Mouse (Mus musculus) ZHBTc4 (cell line): ENCODE data around the gene Smim6.

ENCODE experiments used
- DNase-seq: peaks from one replicate; pipeline ENCODE4 v3.0.0-alpha.2; 2011; ENCODE audit warnings: low read depth, low spot score

The Smim6 gene

DNA sequence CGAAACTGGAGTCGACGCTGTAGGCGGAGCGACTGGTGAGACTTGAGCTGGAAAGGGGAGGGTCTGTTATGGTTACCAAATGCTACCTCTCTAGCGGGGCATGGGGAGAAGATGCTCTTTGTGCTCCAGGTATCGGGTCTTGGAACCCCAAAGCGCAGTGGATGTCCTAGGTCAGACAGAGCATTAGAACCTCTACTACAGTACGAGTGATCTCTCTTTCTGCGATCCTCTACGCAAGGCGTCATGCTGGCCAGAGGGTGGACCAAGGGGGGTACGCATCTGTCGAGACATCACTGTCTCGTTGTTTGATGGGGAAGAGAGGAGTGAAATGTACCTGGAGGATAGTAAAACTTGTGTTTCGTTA is 21.9 kb downstream of the Smim6 start:
- no peak for DNase-seq

DNA sequence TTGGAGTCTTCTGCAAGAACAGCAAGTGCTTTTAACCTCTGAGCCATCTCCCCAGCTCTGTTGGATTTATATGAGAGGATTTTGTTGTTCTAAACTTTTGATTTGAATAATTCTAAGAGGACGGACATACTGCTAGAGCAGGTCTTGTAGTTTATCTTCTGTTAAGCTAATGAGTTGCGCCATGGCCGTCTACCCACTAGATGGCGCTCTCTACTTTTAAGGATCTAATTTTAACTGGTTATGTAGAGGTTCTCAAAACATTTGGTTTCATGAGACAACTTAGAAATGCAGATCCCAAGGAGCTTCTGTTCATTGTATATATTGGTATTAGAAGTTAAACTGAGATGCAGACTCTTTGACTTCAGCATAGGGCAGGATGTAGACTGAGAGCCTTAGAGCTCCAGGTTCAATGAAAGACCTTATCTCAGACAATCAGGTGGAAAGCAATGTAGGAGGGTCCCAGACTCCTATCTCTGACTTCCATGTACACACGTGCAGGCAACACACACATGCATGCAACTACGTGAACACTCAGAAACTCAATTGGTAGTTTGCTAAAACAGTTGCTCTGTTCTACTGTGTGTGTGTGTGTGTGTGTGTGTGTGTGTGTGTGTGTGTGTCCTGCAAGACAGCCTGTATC is 28.0 kb downstream of the Smim6 start:
- peak; percentile 85 for DNase-seq

DNA sequence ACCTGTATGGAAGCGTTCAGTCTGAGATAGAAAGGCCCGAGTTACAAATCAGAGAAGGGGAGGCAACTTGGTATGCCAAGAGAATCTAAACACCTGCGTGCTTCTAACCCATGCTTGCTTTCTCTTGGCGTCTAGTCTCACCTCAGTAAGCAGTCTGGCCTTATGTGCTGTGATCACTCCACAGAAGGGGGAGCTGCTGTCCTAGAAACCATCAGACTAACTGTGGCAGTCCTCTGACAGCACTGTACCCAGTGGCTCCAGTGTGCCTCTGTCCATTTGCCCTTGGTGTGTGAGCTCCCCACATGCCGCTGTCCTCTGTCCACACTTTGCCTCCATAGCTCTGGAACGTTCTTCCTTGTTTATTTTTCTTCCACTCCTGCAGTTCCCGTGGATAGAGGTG is 30.2 kb downstream of the Smim6 start:
- no peak for DNase-seq

DNA sequence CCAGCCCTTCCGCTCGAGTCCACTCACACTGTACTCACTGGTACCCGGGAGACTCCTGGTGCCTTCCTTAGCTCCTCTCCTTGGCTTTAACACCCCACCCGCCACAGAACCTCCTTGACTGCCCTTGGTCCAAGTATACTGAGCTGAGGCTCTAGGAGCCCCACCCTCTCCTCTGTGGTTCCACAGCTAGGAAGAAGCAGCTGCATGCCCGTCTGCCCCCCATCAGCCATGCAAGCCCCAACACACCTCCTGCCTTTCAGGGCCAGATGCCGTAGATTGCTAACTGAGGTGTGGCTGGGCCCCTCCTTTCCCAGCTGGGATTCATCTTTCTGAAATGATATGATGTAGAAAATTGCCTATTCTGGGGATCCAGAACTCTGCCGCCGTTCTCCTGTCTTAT is 33.4 kb downstream of the Smim6 start:
- peak; percentile 85 for DNase-seq

DNA sequence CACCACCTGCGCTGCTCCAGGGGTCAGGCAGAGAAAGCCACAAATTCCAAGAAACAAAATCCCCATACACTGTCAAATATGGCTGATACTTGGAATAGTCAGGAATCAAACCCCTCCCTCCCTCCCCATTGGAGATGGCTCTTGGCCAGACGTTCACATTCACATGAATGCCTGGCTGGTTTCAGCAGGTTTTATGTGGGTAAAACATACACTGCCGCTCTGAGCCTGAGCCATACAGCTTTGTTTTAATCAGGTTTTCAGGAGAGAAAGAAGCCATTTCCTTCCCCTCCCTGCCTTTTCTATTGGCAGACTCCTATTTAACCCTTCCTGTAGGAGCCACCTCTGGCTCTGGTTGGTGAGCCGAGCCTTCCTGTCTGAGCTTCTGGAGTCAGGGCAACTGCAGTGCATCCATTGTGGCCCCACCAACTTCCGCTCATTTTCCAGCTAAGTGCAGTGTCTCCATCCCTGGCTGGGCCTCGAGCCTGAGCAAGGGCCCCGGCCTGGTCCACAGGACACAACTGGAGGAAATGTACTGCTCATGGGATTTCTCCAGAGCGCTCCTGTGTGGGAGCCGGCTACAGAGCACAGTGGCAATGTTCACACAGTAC is 34.5 kb downstream of the Smim6 start:
- DNase-seq: peak; percentile 87

DNA sequence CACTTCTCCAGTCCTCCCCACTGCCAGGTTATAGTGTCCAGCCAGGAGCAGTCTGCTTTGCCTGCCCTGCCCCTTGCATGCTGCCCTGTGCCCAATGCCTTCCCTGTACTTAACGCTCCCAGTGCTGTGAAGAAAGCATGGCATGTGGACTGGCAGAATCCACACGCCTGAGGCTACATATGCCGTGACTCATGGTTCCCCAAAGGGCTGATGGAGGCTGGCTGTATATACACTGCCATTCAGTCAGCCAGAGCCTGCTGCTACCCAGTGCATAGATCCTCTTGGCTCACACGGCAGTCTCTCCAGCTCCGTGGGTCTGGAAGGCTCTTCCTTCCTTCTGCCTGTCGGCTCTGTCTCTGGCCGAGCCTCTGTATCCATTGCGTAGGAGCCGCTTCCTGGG is 36.5 kb downstream of the Smim6 start:
- no peak for DNase-seq

DNA sequence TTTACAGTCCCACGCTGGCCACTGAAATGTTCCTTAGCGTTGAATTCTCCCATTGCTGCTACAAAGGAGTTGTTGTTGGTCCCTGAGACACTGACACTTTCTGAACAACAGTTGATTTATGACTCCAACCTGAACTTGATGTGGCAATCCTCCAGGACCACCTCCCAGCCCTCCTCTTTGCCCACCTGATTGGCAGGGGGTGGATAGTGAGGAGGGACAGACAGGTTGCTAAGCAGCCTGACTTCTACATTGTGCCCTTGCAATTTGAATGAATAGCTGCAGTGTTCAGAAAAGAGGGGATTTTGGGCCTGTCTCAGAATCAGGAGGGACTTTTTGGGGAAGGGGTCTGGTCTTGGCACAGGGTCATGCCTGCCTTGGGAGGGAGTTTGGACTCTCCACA is 38.9 kb downstream of the Smim6 start:
- DNase-seq: no peak

DNA sequence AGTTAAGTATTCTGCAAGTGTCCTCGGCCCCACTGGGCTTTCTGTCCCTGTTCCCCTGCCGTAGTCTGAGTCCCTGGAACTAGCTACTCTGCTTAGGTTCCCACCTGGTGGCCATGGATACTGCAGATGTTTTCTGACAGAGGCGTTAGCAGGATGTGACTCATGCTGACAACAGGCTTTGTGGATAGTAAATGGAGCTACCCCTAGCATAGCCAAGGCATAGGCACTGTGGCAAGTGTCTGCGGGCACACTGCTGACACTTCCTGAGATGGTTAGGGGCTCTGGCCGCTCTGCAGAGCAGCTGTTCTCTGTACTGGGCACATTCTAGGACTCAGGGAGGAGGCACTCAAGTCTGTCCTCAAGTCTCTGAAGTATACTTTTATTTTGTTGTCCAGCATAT is 42.9 kb downstream of the Smim6 start:
- no peak for DNase-seq

DNA sequence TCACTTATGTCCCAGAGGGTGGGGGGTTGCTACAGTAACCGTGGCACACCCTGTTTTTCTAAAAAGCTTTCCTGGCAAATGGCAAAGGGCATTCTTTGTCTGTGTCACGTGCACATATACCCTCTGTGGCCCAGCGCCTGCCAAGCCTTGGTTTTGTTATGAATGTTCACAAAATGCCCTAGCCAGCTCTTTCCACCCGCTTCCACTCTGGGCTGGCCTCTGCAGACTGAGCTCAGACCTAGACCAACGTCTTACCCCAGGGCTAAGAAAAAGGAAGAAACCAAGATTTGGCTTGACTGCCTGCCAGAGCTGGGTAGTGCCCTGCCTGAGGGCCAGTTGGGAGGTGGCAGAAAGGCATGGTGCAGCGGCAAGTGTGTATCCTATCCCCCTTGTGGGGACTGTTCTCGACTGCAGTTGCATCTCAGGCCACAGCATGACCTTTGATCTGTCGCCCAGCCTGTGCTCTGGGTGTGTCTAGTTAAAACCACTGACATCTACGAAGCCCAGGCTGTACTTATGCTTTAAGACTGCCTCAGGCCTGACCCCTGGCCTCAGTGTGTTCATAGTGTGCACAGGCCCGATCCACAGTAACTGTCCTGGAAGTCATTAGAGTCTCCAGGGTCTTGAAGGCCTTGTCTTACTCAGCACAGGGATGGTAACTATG is 43.5 kb downstream of the Smim6 start:
- peak; percentile 62 for DNase-seq

DNA sequence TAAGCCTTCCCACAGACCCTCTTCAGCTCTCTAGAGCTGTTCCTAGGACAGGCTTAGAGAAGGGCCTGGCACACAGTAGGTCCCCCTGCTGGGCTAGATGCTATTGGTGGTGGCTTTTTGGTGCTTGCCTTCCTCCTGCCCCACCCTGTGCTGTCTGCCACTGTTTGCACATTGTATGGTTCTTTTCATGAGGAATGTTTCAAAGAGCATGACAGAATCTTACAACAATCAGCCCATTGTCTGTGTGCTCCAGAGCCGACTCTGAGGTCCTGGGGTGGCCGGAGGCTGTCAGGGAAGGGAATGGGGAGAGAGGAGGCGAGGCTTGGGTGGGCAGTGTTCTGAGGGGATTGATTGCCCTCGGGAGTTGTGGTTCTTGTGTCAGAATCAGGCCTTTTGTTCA is 44.6 kb downstream of the Smim6 start:
- DNase-seq: peak; percentile 86

DNA sequence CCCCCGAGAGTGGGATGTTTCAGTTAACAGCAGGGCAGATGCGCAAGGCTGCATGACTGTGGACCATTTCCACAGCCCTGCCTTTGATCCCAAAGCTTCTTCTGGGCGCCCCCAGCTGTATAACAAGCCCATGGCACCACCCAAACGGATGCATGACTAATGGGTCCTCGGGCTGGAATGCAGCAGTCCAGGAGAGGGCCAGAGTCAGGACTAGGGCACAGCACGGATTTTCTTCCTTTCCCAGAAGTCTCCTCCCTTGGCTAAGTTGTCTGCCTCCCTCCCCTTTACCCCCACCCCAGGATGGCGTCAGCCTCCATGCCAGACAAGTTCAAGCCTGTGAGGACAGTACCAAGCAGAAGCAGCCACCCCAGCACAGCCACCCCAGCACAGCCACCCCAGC is 46.2 kb downstream of the Smim6 start:
- DNase-seq: peak; percentile 78

DNA sequence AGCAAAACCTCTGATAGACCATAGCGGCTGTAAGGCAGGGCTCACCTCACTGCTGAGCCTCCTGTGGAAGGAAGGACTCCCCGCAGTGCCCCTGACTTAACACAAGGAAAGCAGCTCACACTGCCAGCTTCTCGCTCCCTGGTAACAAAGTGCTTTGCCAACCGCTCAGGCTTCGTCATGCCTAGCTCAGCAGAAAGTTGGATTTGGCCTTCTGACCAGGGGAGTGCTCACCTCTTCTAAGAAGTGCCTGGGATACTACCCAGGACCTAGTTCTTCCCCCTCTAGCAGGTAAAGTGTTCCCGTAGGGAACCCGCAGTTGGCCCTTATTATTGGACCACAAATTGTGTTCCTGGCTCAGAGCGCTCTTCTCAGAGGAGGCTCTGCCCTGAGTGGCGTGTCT is 47.2 kb downstream of the Smim6 start:
- DNase-seq: peak; percentile 35

DNA sequence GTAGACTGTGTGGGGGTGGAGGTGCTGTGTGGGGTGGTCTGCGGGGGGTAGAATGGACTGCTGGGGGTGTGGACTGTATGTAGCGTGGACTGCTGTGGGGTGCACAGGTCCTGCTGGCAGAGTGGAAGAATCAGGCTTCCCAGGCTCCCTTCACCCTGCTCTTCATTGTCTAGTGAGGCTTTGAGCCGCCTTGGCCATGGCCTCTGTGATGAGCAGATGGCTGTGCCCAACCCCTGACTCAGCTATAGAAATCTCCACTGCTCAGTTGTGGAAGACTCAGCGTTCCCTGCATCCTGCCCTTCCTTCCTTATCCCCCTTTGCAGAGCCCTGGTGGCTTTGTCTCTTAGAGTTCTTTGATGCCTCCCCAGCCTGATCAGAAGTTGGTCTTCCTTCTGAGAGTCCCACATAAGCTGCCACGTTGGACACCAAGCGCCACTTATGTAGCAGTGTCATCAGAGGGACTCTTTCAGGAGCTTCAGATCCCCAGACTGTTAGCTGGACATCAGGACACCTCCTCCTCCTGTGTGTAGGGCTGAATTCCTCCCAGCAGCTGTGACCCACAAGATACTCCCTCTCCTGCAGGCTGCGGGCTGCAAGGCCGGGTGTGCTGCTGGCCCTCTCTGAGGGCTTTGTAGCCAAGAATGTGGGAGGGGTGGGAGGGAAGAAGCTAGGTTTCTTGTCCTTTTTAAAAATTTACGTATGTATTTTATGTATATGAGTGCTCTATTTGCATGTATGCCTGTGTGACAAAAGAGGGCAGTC is 51.0 kb downstream of the Smim6 start:
- peak; percentile 38 for DNase-seq
